Mouse (Mus musculus): Measurements from ENCODE around the gene Olfml3.

The Olfml3 gene

GRCm38 (mm10) chr3:103704661-103705060, 33.1 kb downstream of the Olfml3 start:
- DNase-seq: no peak

GRCm38 (mm10) chr3:103696388-103696925, 41.3 kb downstream of the Olfml3 start:
- no peak for DNase-seq

- DNase-seq: no peak
These were observed 42.2 kb downstream of the Olfml3 start for GRCm38 (mm10) chr3:103695556-103695955.

- no peak for DNase-seq
These were observed 47.3 kb downstream of the Olfml3 start for GRCm38 (mm10) chr3:103690506-103690905.

GRCm38 (mm10) chr3:103689043-103689442, 48.8 kb downstream of the Olfml3 start:
- DNase-seq: no peak

GRCm38 (mm10) chr3:103683966-103684319, 53.9 kb downstream of the Olfml3 start:
- no peak for DNase-seq

- DNase-seq: peak; percentile 37
These were observed 54.4 kb downstream of the Olfml3 start for GRCm38 (mm10) chr3:103683234-103683965.

GRCm38 (mm10) chr3:103682473-103682872, 55.3 kb downstream of the Olfml3 start:
- peak; percentile 28 for DNase-seq

- no peak for DNase-seq
These were observed 59.0 kb downstream of the Olfml3 start for GRCm38 (mm10) chr3:103678811-103679210.

- no peak for DNase-seq
These were observed 65.1 kb downstream of the Olfml3 start for GRCm38 (mm10) chr3:103672716-103673115.

Measured in right cerebral cortex, postnatal 25 days (tissue).